Mouse (Mus musculus) effector memory CD4-positive, alpha-beta T cell, adult 5 months (primary cell): ENCODE results near the gene Ccdc24. TPM values are rescaled to one million over a fixed set of nuclear protein-coding genes. Genes with fewer than 3 reads are reported as not detected.

Experiments
- polyA plus RNA-seq: library from polyadenylated mRNA; unstranded; fragments of 100-300 nt; shearing (Covaris generic); gene quantifications from one replicate; pipeline ENCODE4 v1.2.1, GENCODE M21; 2017

Ccdc24 gene
- polyA plus RNA-seq: not detected

GRCm38 (mm10) chr4:117872471-117872886, at the start of gene Ccdc24:
Ccdc24 (minus strand) TSS chr4:117872557.

GRCm38 (mm10) chr4:117914591-117915442, 42.5 kb upstream of the Ccdc24 start, which contains the start of gene Ipo13:
Ipo13 (minus strand) TSS chr4:117914999.

GRCm38 (mm10) chr4:117891738-117892161, 19.4 kb upstream of the Ccdc24 start, which contains the start of gene Dph2:
Dph2 (minus strand) TSS chr4:117892032.

GRCm38 (mm10) chr4:117887133-117887532, 14.8 kb upstream of the Ccdc24 start, which contains the start of gene Atp6v0b:
Atp6v0b (minus strand) TSS chr4:117887333.

GRCm38 (mm10) chr4:117882701-117883691, 10.6 kb upstream of the Ccdc24 start, which contains the start of gene B4galt2:
B4galt2 (minus strand) TSS chr4:117883487.

GRCm38 (mm10) chr4:117834457-117834844, 37.9 kb downstream of the Ccdc24 start, which contains the start of gene Slc6a9:
Slc6a9 (plus strand) TSS chr4:117834506.

Other genes starting within 250 kb of the Ccdc24 start
- 28.6 TPM for gene Dmap1, start 190.3 kb downstream of the Ccdc24 start, polyA plus RNA-seq
- not detected for gene Gm12845, start 148.1 kb downstream of the Ccdc24 start, polyA plus RNA-seq
- not detected for gene Klf17, start 106.9 kb downstream of the Ccdc24 start, polyA plus RNA-seq
- gene Slc6a9, start 38.1 kb downstream of the Ccdc24 start, polyA plus RNA-seq: 0.57 TPM
- gene B4galt2, start 10.9 kb upstream of the Ccdc24 start, polyA plus RNA-seq: not detected
- 157 TPM for gene Atp6v0b, start 14.8 kb upstream of the Ccdc24 start, polyA plus RNA-seq
- gene Dph2, start 19.5 kb upstream of the Ccdc24 start, polyA plus RNA-seq: 11.6 TPM
- gene Ipo13, start 42.4 kb upstream of the Ccdc24 start, polyA plus RNA-seq: 24.9 TPM
- not detected for gene Artn, start 57.2 kb upstream of the Ccdc24 start, polyA plus RNA-seq